Mouse (Mus musculus) lung, postnatal 0 days (tissue): ENCODE results near the gene Foxe3. TPM values are rescaled to one million over a fixed set of nuclear protein-coding genes. Genes with fewer than 3 reads are reported as not detected.

Experiments
- ATAC-seq: fragments of 200-750 bp; cut with Nextera tagmentation; 2 replicates; pipeline ENCODE4 v1.8.0; 2017; ENCODE audit warnings: moderate library complexity
- DNase-seq: peaks from one replicate; pipeline ENCODE4 v3.0.0-alpha.2; 2016; ENCODE audit warnings: low spot score
- H3K27ac ChIP-seq: fragments of 300-500 bp; sonication (generic); 2 replicates; pipeline ENCODE4 v1.5.1; 2014; ENCODE audit warnings: antibody characterized with exemption, mild to moderate bottlenecking, low read length, mixed read lengths
- H3K27me3 ChIP-seq: fragments of 300-500 bp; sonication (generic); replicated peaks from 2 replicates; pipeline ENCODE4 v1.6.1; 2014; ENCODE audit warnings: low read length, mixed read lengths; ENCODE audit not compliant: insufficient read depth
- H3K36me3 ChIP-seq: fragments of 300-500 bp; sonication (generic); 2 replicates; pipeline ENCODE4 v1.6.1; 2014; ENCODE audit warnings: low read length, mixed read lengths; ENCODE audit not compliant: insufficient read depth
- H3K4me1 ChIP-seq: fragments of 300-500 bp; sonication (generic); 2 replicates; pipeline ENCODE4 v1.6.1; 2014; ENCODE audit warnings: antibody characterized with exemption, low read depth, low read length, mixed read lengths; ENCODE audit not compliant: insufficient read depth
- H3K4me2 ChIP-seq: fragments of 300-500 bp; sonication (generic); replicated peaks from 2 replicates; pipeline ENCODE4 v1.6.1; 2014; ENCODE audit warnings: low read depth, mild to moderate bottlenecking, low read length, moderate library complexity, mixed read lengths
- H3K4me3 ChIP-seq: fragments of 300-500 bp; sonication (generic); 2 replicates; pipeline ENCODE4 v1.5.1; 2014; ENCODE audit warnings: low read depth, low read length
- H3K9ac ChIP-seq: fragments of 300-500 bp; sonication (generic); replicated peaks from 2 replicates; pipeline ENCODE4 v1.6.1; 2014; ENCODE audit warnings: low read depth, mild to moderate bottlenecking
- H3K9me3 ChIP-seq: fragments of 300-500 bp; sonication (generic); 2 replicates; pipeline ENCODE4 v1.6.1; 2016; ENCODE audit warnings: low read length, mixed read lengths
- CTCF ChIP-seq: IDR thresholded peaks from 2 replicates; pipeline ENCODE4 v1.5.1; 2016; ENCODE audit warnings: antibody characterized with exemption, mild to moderate bottlenecking
- EP300 ChIP-seq: IDR thresholded peaks from 2 replicates; pipeline ENCODE4 v1.6.1; 2016; ENCODE audit warnings: antibody characterized with exemption, mild to moderate bottlenecking, control low read depth
- WGBS: fragments of 180-500 bp; shearing (Covaris S2); extraction: QIAGEN DNeasy Blood & Tissue Kit; methylation state at CpG from one replicate; pipeline ENCODE4 v1.1.7; 2014; 5-methylcytosine and 5-hydroxymethylcytosine counted together
- polyA plus RNA-seq: library from polyadenylated mRNA; unstranded; fragments of >200 nt; fragmentation: Nextera tagmentation; extraction: Ambion mirVana; gene quantifications from 2 replicates; pipeline ENCODE4 v1.2.1, GENCODE M21; 2015

Foxe3 gene
- polyA plus RNA-seq, 1 experiment from 2014 or later: not detected

DNA sequence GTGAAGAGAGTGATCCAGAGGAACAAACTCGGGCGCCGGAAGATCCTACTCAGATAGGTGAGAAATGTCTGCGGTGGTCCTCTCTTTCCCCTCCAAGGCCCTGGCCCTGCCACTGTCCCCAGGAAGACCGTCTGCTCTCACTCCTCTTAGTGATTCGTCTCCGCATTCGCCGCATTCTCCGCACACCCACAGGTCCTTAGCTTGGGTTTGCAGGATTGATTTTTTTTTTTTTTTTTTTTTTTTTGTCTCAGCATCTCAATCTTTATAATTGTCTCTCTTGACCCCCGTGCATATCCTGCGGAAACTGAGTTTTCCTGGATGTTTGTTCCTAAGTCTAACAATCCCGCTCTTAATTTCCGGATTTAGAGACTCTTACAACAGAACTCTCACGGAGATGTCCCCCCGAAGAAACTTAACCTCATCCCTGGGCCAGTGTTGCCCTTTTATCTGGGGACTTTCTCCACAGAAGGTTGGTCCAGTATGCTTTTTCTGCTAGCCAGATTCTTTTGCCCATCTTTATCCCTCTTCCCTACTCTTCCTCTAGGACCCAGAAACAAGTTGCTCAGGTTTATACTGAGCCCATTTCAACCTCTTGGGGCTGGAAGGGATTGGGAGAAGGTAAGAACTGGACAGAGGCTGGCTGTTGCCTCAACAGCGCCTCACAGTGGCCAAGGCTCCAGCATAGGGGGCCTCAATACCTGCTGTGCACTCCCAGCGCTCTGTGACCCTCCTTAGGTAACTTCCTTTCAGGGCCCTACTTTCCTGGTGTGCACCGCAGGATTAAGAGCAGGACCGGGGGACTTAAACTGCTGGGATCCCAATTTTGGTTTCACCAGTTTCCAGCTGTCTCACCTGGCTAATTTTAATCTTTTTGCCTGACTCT, 16.0 kb downstream of the Foxe3 start:
- Histone ChIP-seq H3K4me3 (peak overlapping the region; percentile 56), H3K4me2 (peak overlapping the region; percentile 96), H3K9ac (no peak overlapping the region), H3K27me3 (peaks cover 86% of the 10 kb centered on the region), H3K4me1 (peaks cover 11% of the 10 kb centered on the region), H3K9me3 (no peaks in the 10 kb centered on the region), H3K27ac (no peak overlapping the region), H3K36me3 (no peaks in the 10 kb centered on the region)
- ATAC-seq (no peak), DNase-seq (peak; percentile 25)
- WGBS: 7% methylated on average over 20 of the region's 20 CpGs
- TF ChIP-seq CTCF (peak; percentile 70), EP300 (no peak)

DNA sequence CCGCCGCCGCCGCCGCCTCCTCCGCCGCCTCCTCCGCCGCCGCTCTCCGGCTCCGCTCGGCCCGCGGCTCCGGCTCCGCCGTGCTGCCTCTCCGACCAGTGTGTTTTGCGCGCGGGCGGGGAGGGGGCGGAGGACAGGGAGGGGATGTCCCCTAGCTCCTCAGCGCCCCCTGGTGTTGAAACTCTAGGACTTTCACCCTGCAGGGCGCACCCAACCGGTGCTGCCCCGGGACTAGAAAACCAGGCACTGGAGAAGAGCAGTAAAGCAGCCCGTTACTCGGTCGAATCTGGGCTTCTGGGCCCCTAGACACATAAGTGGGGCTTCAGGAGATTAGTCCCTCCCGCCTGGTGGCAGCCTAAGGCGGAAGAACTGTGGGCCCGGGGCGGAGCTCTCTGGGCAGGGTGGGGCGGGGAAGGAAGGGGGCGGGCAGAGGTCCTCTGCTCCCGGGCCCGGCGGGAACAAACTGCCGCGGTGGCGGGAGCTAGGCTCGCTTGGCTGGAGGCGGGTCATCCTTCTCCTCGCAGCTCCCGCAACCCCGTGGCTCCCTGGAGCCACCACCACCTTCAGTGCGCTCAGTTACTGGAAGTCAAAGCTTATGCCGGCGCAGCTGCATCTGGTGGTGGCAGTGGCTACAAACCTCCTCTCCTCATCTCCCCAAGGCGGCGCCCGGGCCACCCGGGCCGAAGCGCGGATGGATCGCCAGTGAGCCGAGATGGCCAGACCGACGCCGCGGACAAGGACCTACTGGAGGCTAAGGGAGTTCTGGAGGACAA, 16.8 kb downstream of the Foxe3 start, which contains the start of gene Foxd2:
Gene Foxd2 (minus strand): TSS at position 45 of the 773 bp plus-strand sequence.
- Histone ChIP-seq H3K9ac (no peak within 1 kb of the TSS), H3K36me3 (no peaks in the 10 kb centered on the region), H3K27me3 (peaks cover 86% of the 10 kb centered on the region), H3K27ac (no peak within 1 kb of the TSS), H3K4me1 (peaks cover 11% of the 10 kb centered on the region), H3K4me2 (peak within 1 kb of the TSS; percentile 96), H3K4me3 (peak within 1 kb of the TSS; percentile 56), H3K9me3 (no peaks in the 10 kb centered on the region)
- DNase-seq (peak; percentile 90), ATAC-seq (peak; percentile 93)
- TF ChIP-seq CTCF (peak; percentile 90), EP300 (no peak)
- 1% methylated on average over 58 of the region's 64 CpGs for WGBS

DNA sequence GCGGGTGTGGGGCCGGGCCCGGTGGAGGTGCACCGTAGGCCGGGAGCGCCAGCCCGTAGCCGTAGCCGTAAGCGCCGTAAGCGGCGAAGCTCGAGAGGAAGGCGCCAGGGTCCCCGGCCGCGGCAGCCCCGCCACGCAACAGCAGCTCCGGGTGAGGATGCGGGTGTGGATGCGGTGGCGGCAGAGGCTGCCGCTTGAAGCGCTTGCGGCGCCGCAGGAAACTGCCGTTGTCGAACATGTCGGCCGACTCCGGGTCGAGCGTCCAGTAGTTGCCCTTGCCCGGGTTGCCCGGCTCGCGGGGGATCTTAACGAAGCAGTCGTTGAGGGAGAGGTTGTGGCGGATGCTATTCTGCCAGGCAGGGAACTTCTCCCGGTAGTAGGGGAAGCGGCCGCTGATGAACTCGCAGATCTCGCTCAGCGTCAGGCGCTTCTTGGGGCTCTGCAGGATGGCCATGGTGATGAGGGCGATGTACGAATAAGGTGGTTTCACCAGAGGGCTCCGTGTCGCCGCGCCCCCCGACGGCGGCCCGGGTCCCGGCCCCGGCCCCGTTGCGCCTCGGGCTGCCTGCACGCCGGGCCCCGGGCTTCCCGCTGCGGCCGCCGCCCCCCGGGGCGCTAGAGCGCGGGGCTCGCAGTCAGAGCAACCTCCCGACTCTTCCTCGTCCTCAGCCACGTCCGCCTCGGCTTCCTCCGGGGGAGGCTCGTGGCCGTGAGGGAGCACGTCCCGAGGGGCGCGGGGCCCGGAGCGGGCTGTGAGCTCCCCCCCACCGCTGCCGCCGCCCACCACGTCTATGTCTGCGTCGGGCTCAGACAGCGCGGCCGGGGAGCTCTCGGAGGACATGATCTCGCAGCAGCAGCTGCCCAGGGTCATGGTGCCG, 17.6 kb downstream of the Foxe3 start:
- no peak overlapping the region for H3K27ac ChIP-seq
- H3K4me1 ChIP-seq: peaks cover 11% of the 10 kb centered on the region
- peak; percentile 43 for ATAC-seq
- no peak overlapping the region for H3K9ac ChIP-seq
- DNase-seq: peak; percentile 48
- 1% methylated on average over 68 of the region's 103 CpGs for WGBS
- H3K27me3 ChIP-seq: peaks cover 86% of the 10 kb centered on the region
- H3K4me2 ChIP-seq: peak overlapping the region; percentile 96
- H3K4me3 ChIP-seq: peak overlapping the region; percentile 56
- no peaks in the 10 kb centered on the region for H3K9me3 ChIP-seq
- no peaks in the 10 kb centered on the region for H3K36me3 ChIP-seq
- TF ChIP-seq EP300 (no peak), CTCF (no peak)

DNA sequence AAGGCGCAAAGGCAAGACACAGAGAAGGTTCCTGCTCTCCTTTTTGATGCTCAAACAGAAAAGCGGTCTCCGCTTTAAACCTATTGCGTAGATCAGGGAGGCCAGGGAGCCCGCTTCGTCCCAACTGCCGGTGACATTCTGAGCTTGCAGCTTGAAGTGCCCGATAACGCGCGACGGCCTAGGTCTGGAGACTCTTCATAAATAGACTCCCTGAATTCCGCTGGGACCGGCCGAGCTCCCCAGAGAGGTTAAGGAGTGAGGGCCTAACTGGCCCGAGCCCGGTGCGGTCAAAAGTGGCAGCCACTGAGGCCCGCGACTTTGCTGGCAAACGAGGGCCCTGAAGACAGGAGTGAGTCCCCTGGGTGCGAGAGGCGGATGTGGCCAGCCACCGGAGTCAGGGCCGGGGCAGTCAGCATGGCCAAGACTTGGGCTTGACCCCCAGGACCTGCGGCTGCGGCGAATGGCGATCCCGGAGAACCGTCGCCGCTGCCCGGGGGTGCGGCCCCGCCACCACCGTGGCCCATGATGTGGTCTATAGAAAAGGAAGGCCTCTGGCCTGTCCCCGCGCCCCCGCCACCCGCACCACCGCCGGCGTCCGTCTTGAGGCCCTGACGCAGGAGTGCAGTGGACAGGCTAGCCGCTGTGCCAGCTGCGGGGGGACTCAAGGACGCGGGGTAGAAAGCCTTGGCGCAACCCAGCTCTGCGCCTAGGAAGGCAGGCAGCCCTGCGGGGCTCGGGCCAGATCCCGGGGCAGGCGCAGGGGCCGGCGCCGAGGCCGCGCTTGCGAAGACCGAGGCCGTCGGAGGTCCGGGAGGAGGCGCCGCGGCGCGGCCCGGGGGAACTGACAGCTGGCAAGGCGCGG, 18.5 kb downstream of the Foxe3 start:
- Histone ChIP-seq H3K9me3 (no peaks in the 10 kb centered on the region), H3K36me3 (no peaks in the 10 kb centered on the region), H3K4me1 (peaks cover 11% of the 10 kb centered on the region), H3K9ac (no peak overlapping the region), H3K27me3 (peaks cover 87% of the 10 kb centered on the region), H3K4me2 (peak overlapping the region; percentile 96), H3K27ac (no peak overlapping the region), H3K4me3 (peak overlapping the region; percentile 56)
- 4% methylated on average over 64 of the region's 74 CpGs for WGBS
- ATAC-seq (no peak), DNase-seq (no peak)
- no peak for TF ChIP-seq CTCF

DNA sequence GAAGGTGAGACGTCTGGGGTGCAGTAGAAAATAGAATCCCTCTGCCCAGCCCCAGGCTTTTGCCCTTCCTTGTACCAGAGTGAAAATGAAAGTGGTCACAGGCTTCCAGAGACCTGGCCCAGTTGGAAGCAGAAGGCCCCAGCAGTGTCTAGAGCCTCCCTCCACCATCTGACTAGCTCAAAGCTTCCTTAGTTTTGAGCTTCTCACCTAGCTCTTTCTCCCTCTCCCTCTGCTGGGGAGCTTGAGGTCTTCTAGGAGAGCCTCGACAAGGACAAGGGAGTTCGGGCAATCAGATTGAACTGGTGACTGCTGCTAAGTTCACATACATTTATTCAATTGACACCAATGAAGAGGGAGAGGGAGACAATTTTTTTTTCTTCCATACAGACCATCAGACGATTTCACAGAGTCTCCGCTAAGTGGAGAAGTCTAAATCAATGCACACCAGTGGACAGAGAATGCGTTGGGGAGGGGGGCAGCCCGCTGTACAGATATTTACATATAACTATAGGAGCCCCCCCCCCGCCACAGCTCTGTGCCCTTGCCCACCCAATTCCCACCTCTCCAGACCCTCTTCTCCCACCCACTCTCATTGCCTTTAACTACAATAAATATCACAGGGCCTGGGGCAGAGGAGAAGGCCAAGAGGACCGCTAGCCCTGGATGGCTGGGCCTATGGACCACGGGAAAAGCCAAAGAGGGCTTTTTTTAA, 19.7 kb downstream of the Foxe3 start:
- Histone ChIP-seq H3K4me3 (no peak overlapping the region), H3K27ac (no peak overlapping the region), H3K36me3 (no peaks in the 10 kb centered on the region), H3K9ac (no peak overlapping the region), H3K4me2 (no peak overlapping the region), H3K27me3 (peaks cover 92% of the 10 kb centered on the region), H3K4me1 (peaks cover 15% of the 10 kb centered on the region), H3K9me3 (no peaks in the 10 kb centered on the region)
- WGBS: 38% methylated on average over 10 of the region's 10 CpGs
- no peak for DNase-seq
- ATAC-seq: no peak
- TF ChIP-seq CTCF (no peak), EP300 (no peak)
